Mouse (Mus musculus) stomach, postnatal 0 days (tissue): Measurements from ENCODE around the gene Zhx3.

Experiments
- CTCF ChIP-seq: IDR thresholded peaks from 2 replicates; pipeline ENCODE4 v1.5.1; 2016; ENCODE audit warnings: antibody characterized with exemption, low read depth, mild to moderate bottlenecking, moderate library complexity
- EP300 ChIP-seq: optimal IDR thresholded peaks from 2 replicates; pipeline ENCODE3; 2016; ENCODE audit warnings: antibody characterized with exemption

GRCm38 (mm10) chr2:160724536-160724935 is 148.3 kb downstream of the Zhx3 start:
- TF ChIP-seq CTCF (no peak), EP300 (no peak)
